Mouse (Mus musculus) neural tube, embryonic 11.5 days (tissue): ENCODE results near the gene Xylb. TPM values are rescaled to one million over a fixed set of nuclear protein-coding genes. Genes with fewer than 3 reads are reported as not detected.
A peak's percentile ranks its signal among the peaks of the same experiment; 100 is the strongest.

ENCODE experiments used
- ATAC-seq: fragments of 200-750 bp; cut with Nextera tagmentation; 2 replicates; pipeline ENCODE4 v1.8.0; 2017; ENCODE audit warnings: moderate number of reproducible peaks, mild to moderate bottlenecking, moderate TSS enrichment, moderate library complexity; ENCODE audit not compliant: insufficient read depth, low FRiP score, low TSS enrichment
- DNase-seq: peaks from one replicate; pipeline ENCODE4 v3.0.0-alpha.2; 2015; ENCODE audit warnings: low spot score
- H3K27ac ChIP-seq: fragments of 300-500 bp; sonication (generic); 2 replicates; pipeline ENCODE4 v1.5.1; 2014; ENCODE audit warnings: low read depth, mild to moderate bottlenecking, low read length
- H3K27me3 ChIP-seq: fragments of 300-500 bp; sonication (generic); 2 replicates; pipeline ENCODE4 v1.6.1; 2014; ENCODE audit warnings: mild to moderate bottlenecking, low read length, mixed read lengths; ENCODE audit not compliant: control insufficient read depth, insufficient read depth
- H3K36me3 ChIP-seq: fragments of 300-500 bp; sonication (generic); 2 replicates; pipeline ENCODE4 v1.6.1; 2014; ENCODE audit warnings: mild to moderate bottlenecking, low read length, moderate library complexity, mixed read lengths; ENCODE audit not compliant: control insufficient read depth, insufficient read depth
- H3K4me1 ChIP-seq: fragments of 300-500 bp; sonication (generic); 2 replicates; pipeline ENCODE4 v1.6.1; 2014; ENCODE audit warnings: low read length, mixed read lengths; ENCODE audit not compliant: control insufficient read depth, insufficient read depth
- H3K4me2 ChIP-seq: fragments of 300-500 bp; sonication (generic); 2 replicates; pipeline ENCODE4 v1.6.1; 2014; ENCODE audit warnings: low read depth, mild to moderate bottlenecking, moderate library complexity
- H3K4me3 ChIP-seq: fragments of 300-500 bp; sonication (generic); 2 replicates; pipeline ENCODE4 v1.5.1; 2014; ENCODE audit warnings: low read depth, low read length
- H3K9ac ChIP-seq: fragments of 300-500 bp; sonication (generic); 2 replicates; pipeline ENCODE4 v1.6.1; 2014; ENCODE audit warnings: mild to moderate bottlenecking, low read length
- H3K9me3 ChIP-seq: fragments of 300-500 bp; sonication (generic); 2 replicates; pipeline ENCODE4 v1.6.1; 2016; ENCODE audit warnings: low read length; ENCODE audit not compliant: control insufficient read depth
- WGBS: fragments of 180-500 bp; shearing (Covaris S2); extraction: QIAGEN DNeasy Blood & Tissue Kit; methylation state at CpG from one replicate; pipeline ENCODE4 v1.1.7; 2014; 5-methylcytosine and 5-hydroxymethylcytosine counted together
- polyA plus RNA-seq: library from polyadenylated mRNA; unstranded; fragments of >200 nt; fragmentation: Nextera tagmentation; extraction: Ambion mirVana; gene quantifications from 2 replicates; pipeline ENCODE4 v1.2.1, GENCODE M21; 2014

Gene Xylb
- polyA plus RNA-seq, 1 experiment from 2014 or later: 6.7 TPM

GRCm38 (mm10) chr9:119339106-119339505 lies 18.1 kb upstream of the Xylb start:
- Histone ChIP-seq H3K4me2 (peak overlapping the region; percentile 84; the same call in 1 of the 2 replicates), H3K36me3 (no peaks in the 10 kb centered on the region; the same call in 1 of the 2 replicates), H3K9me3 (no peaks in the 10 kb centered on the region), H3K9ac (no peak overlapping the region; the same call in 1 of the 2 replicates), H3K27me3 (peaks cover 7% of the 10 kb centered on the region; the same call in 1 of the 2 replicates), H3K4me3 (peak overlapping the region; percentile 62), H3K4me1 (peaks cover 15% of the 10 kb centered on the region), H3K27ac (no peak overlapping the region)
- DNase-seq (no peak), ATAC-seq (no peak)
- 58% methylated on average over 7 of the region's 7 CpGs for WGBS

- Histone ChIP-seq H3K36me3 (no peaks in the 10 kb centered on the region; the same call in none of the 2 replicates), H3K4me2 (peak within 1 kb of the TSS; percentile 84), H3K4me1 (peaks cover 15% of the 10 kb centered on the region), H3K27me3 (peaks cover 7% of the 10 kb centered on the region; the same call in 1 of the 2 replicates), H3K4me3 (peak within 1 kb of the TSS; percentile 62), H3K9me3 (no peaks in the 10 kb centered on the region), H3K27ac (no peak within 1 kb of the TSS), H3K9ac (peak within 1 kb of the TSS; percentile 80)
- ATAC-seq (no peak), DNase-seq (peak; percentile 40)
- 2% methylated on average over 43 of the region's 43 CpGs for WGBS
These were observed 17.5 kb upstream of the Xylb start, which contains the start of gene Acaa1a for GRCm38 (mm10) chr9:119339558-119340211. Gene Acaa1a, plus strand, starts transcription at chr9:119339676.

GRCm38 (mm10) chr9:119340212-119340580 lies 17.0 kb upstream of the Xylb start:
- 7% methylated on average over 8 of the region's 8 CpGs for WGBS
- Histone ChIP-seq H3K9me3 (no peaks in the 10 kb centered on the region), H3K4me2 (peak overlapping the region; percentile 84), H3K9ac (peak overlapping the region; percentile 80), H3K27me3 (peaks cover 7% of the 10 kb centered on the region; the same call in 1 of the 2 replicates), H3K27ac (no peak overlapping the region), H3K36me3 (no peaks in the 10 kb centered on the region; the same call in none of the 2 replicates), H3K4me1 (peaks cover 15% of the 10 kb centered on the region), H3K4me3 (peak overlapping the region; percentile 62)
- DNase-seq (no peak), ATAC-seq (no peak)

- under 1% methylated on average over 64 of the region's 68 CpGs for WGBS
- H3K4me1 ChIP-seq: peaks cover 15% of the 10 kb centered on the region
- H3K36me3 ChIP-seq: peaks cover 4% of the 10 kb centered on the region
- peak within 1 kb of the TSS; percentile 62 for H3K4me3 ChIP-seq
- peak; percentile 97 for ATAC-seq
- H3K4me2 ChIP-seq: peak within 1 kb of the TSS; percentile 84
- H3K9me3 ChIP-seq: no peaks in the 10 kb centered on the region
- peak within 1 kb of the TSS; percentile 60 for H3K27ac ChIP-seq
- H3K27me3 ChIP-seq: peaks cover 7% of the 10 kb centered on the region; the same call in 1 of the 2 replicates
- DNase-seq: peak; percentile 93
- H3K9ac ChIP-seq: peak within 1 kb of the TSS; percentile 80
These were observed 16.0 kb upstream of the Xylb start, which contains the start of gene Myd88 for GRCm38 (mm10) chr9:119340909-119341816. Gene Myd88, minus strand, starts transcription at chr9:119341411.

GRCm38 (mm10) chr9:119342728-119343127 lies 14.5 kb upstream of the Xylb start:
- Histone ChIP-seq H3K9me3 (no peaks in the 10 kb centered on the region), H3K27me3 (peaks cover 7% of the 10 kb centered on the region; the same call in 1 of the 2 replicates), H3K27ac (no peak overlapping the region), H3K36me3 (peaks cover 5% of the 10 kb centered on the region), H3K4me1 (peaks cover 15% of the 10 kb centered on the region), H3K4me3 (peak overlapping the region; percentile 62; the same call in 1 of the 2 replicates), H3K4me2 (peak overlapping the region; percentile 84; the same call in 1 of the 2 replicates), H3K9ac (no peak overlapping the region)
- no peak for ATAC-seq
- DNase-seq: no peak
- WGBS: 92% methylated on average over 7 of the region's 7 CpGs

- no peak for ATAC-seq
- Histone ChIP-seq H3K27me3 (no peaks in the 10 kb centered on the region), H3K36me3 (peaks cover 7% of the 10 kb centered on the region), H3K27ac (no peak overlapping the region), H3K4me1 (peaks cover 8% of the 10 kb centered on the region), H3K9ac (no peak overlapping the region), H3K4me2 (no peak overlapping the region), H3K4me3 (no peak overlapping the region), H3K9me3 (no peaks in the 10 kb centered on the region)
- DNase-seq: no peak
- 89% methylated on average over 8 of the region's 8 CpGs for WGBS
These were observed 10.8 kb upstream of the Xylb start for GRCm38 (mm10) chr9:119346376-119346775.

- Histone ChIP-seq H3K4me2 (no peak overlapping the region), H3K27me3 (no peaks in the 10 kb centered on the region), H3K27ac (no peak overlapping the region), H3K9ac (no peak overlapping the region), H3K36me3 (peaks cover 4% of the 10 kb centered on the region), H3K4me1 (no peaks in the 10 kb centered on the region), H3K4me3 (no peak overlapping the region), H3K9me3 (no peaks in the 10 kb centered on the region)
- ATAC-seq: no peak
- DNase-seq: no peak
- 94% methylated on average over 3 of the region's 3 CpGs for WGBS
These were observed 6.7 kb upstream of the Xylb start for GRCm38 (mm10) chr9:119350531-119350930.

- Histone ChIP-seq H3K4me3 (no peak overlapping the region), H3K4me1 (no peaks in the 10 kb centered on the region), H3K27me3 (no peaks in the 10 kb centered on the region), H3K9ac (no peak overlapping the region), H3K27ac (no peak overlapping the region), H3K9me3 (no peaks in the 10 kb centered on the region), H3K4me2 (no peak overlapping the region), H3K36me3 (peaks cover 3% of the 10 kb centered on the region)
- 90% methylated on average over 10 of the region's 10 CpGs for WGBS
- ATAC-seq: no peak
- DNase-seq: no peak
These were observed 6.1 kb upstream of the Xylb start for GRCm38 (mm10) chr9:119350947-119351705.
